Mouse (Mus musculus): ENCODE data around the gene Lrmda.

DNA sequence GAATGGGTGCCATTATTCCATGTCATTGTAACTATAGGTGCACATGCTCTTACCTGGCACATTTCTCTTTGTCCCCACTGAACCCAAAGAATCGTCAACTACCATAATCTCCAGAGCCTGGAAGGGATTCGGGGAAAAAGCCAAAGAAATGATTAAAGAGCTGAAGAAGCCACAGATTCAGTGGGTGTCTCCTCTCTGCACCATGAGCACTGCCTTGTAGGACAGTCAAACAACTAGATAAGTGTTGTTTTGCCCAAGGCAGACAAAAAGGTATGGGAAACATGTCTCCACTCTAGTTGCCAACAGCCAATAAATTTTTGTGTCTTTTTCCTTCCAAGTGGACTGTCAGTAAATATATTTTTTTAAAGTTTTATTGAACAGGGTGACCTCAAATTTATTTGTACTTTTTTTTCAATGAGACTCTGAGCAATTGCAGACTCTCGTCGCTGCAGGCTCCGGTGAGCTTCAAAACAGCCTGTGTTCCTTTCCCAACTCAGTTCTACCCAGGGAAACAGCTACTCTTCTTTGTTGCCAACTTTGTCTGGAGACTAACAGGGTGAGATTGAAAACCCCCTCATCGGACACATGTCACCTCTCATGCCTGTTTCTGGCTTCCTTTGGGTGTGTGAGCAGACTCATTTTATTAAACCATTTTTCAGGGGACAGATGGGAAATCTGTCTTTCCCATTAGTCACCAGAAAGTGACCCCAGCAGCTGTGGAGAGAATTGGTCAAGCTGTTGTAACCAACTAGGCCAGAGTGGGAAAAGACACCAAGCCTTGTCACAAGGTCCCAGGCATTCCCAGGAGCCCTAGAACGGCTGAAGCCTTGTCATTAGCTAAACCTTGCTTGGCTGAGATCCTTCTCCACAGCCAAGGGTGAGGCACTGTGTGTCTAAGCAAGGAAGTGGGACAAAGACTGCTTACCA, 886.5 kb downstream of the Lrmda start:
- TF ChIP-seq POLR2A (IDR thresholded peaks at IDR 0.05; ENCODE audit: extremely low read depth, insufficient read depth, low read length), result no peak
- no peak for TF ChIP-seq CTCF (IDR thresholded peaks at IDR 0.05; ENCODE audit: low read depth, low read length)

Measured in liver, adult 2 months (tissue).